Comparison of ENCODE assay signal across 8 mouse cellular contexts in genomic region chr12:111413300-111413699, GRCm38 (mm10). TPM values are rescaled to one million over a fixed set of nuclear protein-coding genes. Genes with fewer than 3 reads are reported as not detected.
DNase-seq lines count a peak whose midpoint lies in the region; ATAC-seq lines count a peak whose summit lies in the region.

No protein-coding gene starts in this region.

- H3K4me2 ChIP-seq in heart, embryonic 12.5 days, result peak overlapping the region; percentile 73
- H3K4me2 ChIP-seq in kidney, embryonic 16.5 days (replicated peaks; ENCODE audit: low read depth, low read length), result peak overlapping the region; percentile 53
- H3K4me2 ChIP-seq in liver, embryonic 11.5 days, result peak overlapping the region; percentile 62

- peak overlapping the region; percentile 77 for H3K27ac ChIP-seq in heart, embryonic 12.5 days (ENCODE audit: poor library complexity, severe bottlenecking)
- peak overlapping the region; percentile 69 for H3K27ac ChIP-seq in kidney, embryonic 16.5 days (ENCODE audit: low read length)
- H3K27ac ChIP-seq in liver, embryonic 11.5 days (ENCODE audit: low read depth, low read length), result 0 out of 2 replicates have a peak overlapping the region, but pooled peaks have one; percentile 25

- no peaks in the 10 kb centered on the region for H3K36me3 ChIP-seq in heart, embryonic 12.5 days
- H3K36me3 ChIP-seq in kidney, embryonic 16.5 days (ENCODE audit: insufficient read depth, low read length), result no peaks in the 10 kb centered on the region
- H3K36me3 ChIP-seq in liver, embryonic 11.5 days (ENCODE audit: control insufficient read depth, insufficient read depth, low read length), result no peaks in the 10 kb centered on the region
- H3K36me3 ChIP-seq in splenic B cell, adult 2 months (ENCODE audit: control insufficient read depth, insufficient read depth, low read length, poor library complexity, severe bottlenecking), result no peaks in the 10 kb centered on the region

- peaks cover 44% of the 10 kb centered on the region for H3K4me1 ChIP-seq in heart, embryonic 12.5 days (replicated peaks)
- peaks cover 32% of the 10 kb centered on the region for H3K4me1 ChIP-seq in kidney, embryonic 16.5 days (ENCODE audit: insufficient read depth, low read length)
- H3K4me1 ChIP-seq in liver, embryonic 11.5 days (replicated peaks; ENCODE audit: control insufficient read depth, insufficient read depth, low read length), result peaks cover 11% of the 10 kb centered on the region

- H3K9me3 ChIP-seq in heart, embryonic 12.5 days (replicated peaks), result no peaks in the 10 kb centered on the region
- no peaks in the 10 kb centered on the region for H3K9me3 ChIP-seq in kidney, embryonic 16.5 days (ENCODE audit: low read length)
- no peaks in the 10 kb centered on the region for H3K9me3 ChIP-seq in liver, embryonic 11.5 days (ENCODE audit: control insufficient read depth, low read length)

- peaks cover 34% of the 10 kb centered on the region for H3K27me3 ChIP-seq in heart, embryonic 12.5 days (replicated peaks)
- H3K27me3 ChIP-seq in kidney, embryonic 16.5 days (ENCODE audit: insufficient read depth, low read length), result no peaks in the 10 kb centered on the region
- H3K27me3 ChIP-seq in liver, embryonic 11.5 days (replicated peaks; ENCODE audit: control insufficient read depth, insufficient read depth, low read length), result peaks cover 28% of the 10 kb centered on the region
- no peaks in the 10 kb centered on the region for H3K27me3 ChIP-seq in splenic B cell, adult 2 months (ENCODE audit: control insufficient read depth, insufficient read depth, low read length, poor library complexity, severe bottlenecking)

- H3K9ac ChIP-seq in heart, embryonic 12.5 days, result peak overlapping the region; percentile 69
- H3K9ac ChIP-seq in kidney, embryonic 16.5 days (replicated peaks; ENCODE audit: low read length), result peak overlapping the region; percentile 45
- no peak overlapping the region for H3K9ac ChIP-seq in liver, embryonic 11.5 days (ENCODE audit: low read depth, low read length)

- DNase-seq in 3T3-L1 (ENCODE audit: low read depth, low spot score), result peak; percentile 95
- DNase-seq in brain, adult 2 months (ENCODE audit: low read depth, low spot score), result peak; percentile 92
- DNase-seq in liver, embryonic 11.5 days (ENCODE audit: low spot score), result peak; percentile 84
- peak; percentile 66 for DNase-seq in naive thymus-derived CD4-positive, alpha-beta T cell, adult 2 months (ENCODE audit: low read depth)
- peak; percentile 77 for DNase-seq in splenic B cell, adult 2 months (ENCODE audit: low read depth, low spot score)

- WGBS in heart, embryonic 12.5 days, result under 1% methylated on average over 21 of the region's 21 CpGs
- 2% methylated on average over 21 of the region's 21 CpGs for WGBS in kidney, embryonic 16.5 days
- WGBS in liver, embryonic 11.5 days, result 0% methylated on average over 21 of the region's 21 CpGs

- H3K4me3 ChIP-seq in heart, embryonic 12.5 days, result peak overlapping the region; percentile 47
- peak overlapping the region; percentile 30 for H3K4me3 ChIP-seq in kidney, embryonic 16.5 days (ENCODE audit: low read length)
- peak overlapping the region; percentile 30; the same call in 1 of the 2 replicates for H3K4me3 ChIP-seq in liver, embryonic 11.5 days (ENCODE audit: low read depth, low read length)

- ATAC-seq in erythroblast, adult 5-6 weeks (replicated peaks; ENCODE audit: low FRiP score, poor library complexity, severe bottlenecking), result peak; percentile 88
- peak; percentile 75 for ATAC-seq in heart, embryonic 12.5 days (ENCODE audit: insufficient number of reproducible peaks, low FRiP score)
- ATAC-seq in kidney, embryonic 16.5 days (ENCODE audit: low FRiP score, low TSS enrichment), result peak; percentile 87
- ATAC-seq in liver, embryonic 11.5 days (replicated peaks; ENCODE audit: low FRiP score), result peak; percentile 70

RNA-seq across cellular contexts. Expression of gene Exoc3l4, which starts 3.5 kb away (rescaled TPM):
- total RNA-seq in erythroblast, adult 5-6 weeks (2015; ENCODE audit: low replicate concordance), result not detected in 2 replicates
- total RNA-seq in erythroblast, adult 5-6 weeks (2017; ENCODE audit: low replicate concordance), result not detected in 2 replicates
- polyA plus RNA-seq in heart, embryonic 12.5 days (2016; fragmentation: Nextera tagmentation; extraction: Ambion mirVana), result 8.5 and 10.1 TPM in 2 replicates
- polyA plus RNA-seq in kidney, embryonic 16.5 days (2015; fragmentation: Nextera tagmentation; extraction: Ambion mirVana), result 19.4 and 19.9 TPM in 2 replicates
- 18.6 and 20.4 TPM in 2 replicates for polyA plus RNA-seq in liver, embryonic 11.5 days (2014; fragmentation: Nextera tagmentation; extraction: Ambion mirVana)

RNA-seq across cellular contexts. Expression of gene Lbhd2, which starts 6.7 kb away (rescaled TPM):
- total RNA-seq in erythroblast, adult 5-6 weeks (2015; ENCODE audit: low replicate concordance), result not detected in 2 replicates
- not detected in 2 replicates for total RNA-seq in erythroblast, adult 5-6 weeks (2017; ENCODE audit: low replicate concordance)
- polyA plus RNA-seq in heart, embryonic 12.5 days (2016; fragmentation: Nextera tagmentation; extraction: Ambion mirVana), result 0.31 TPM in 1 of 2 replicates, not detected in the other
- polyA plus RNA-seq in kidney, embryonic 16.5 days (2015; fragmentation: Nextera tagmentation; extraction: Ambion mirVana), result 4.6 and 5.5 TPM in 2 replicates
- polyA plus RNA-seq in liver, embryonic 11.5 days (2014; fragmentation: Nextera tagmentation; extraction: Ambion mirVana), result 0.36 TPM in 1 of 2 replicates, not detected in the other

RNA-seq across cellular contexts. Expression of gene Tnfaip2, which starts 29.0 kb away (rescaled TPM):
- 121 and 131 TPM in 2 replicates for total RNA-seq in erythroblast, adult 5-6 weeks (2015; ENCODE audit: low replicate concordance)
- total RNA-seq in erythroblast, adult 5-6 weeks (2017; ENCODE audit: low replicate concordance), result 287 and 456 TPM in 2 replicates
- 7.4 and 12.0 TPM in 2 replicates for polyA plus RNA-seq in heart, embryonic 12.5 days (2016; fragmentation: Nextera tagmentation; extraction: Ambion mirVana)
- polyA plus RNA-seq in kidney, embryonic 16.5 days (2015; fragmentation: Nextera tagmentation; extraction: Ambion mirVana), result 21.7 and 24.3 TPM in 2 replicates
- polyA plus RNA-seq in liver, embryonic 11.5 days (2014; fragmentation: Nextera tagmentation; extraction: Ambion mirVana), result 107 TPM in 2 replicates

RNA-seq across cellular contexts. Expression of gene Cdc42bpb, which starts 35.8 kb away (rescaled TPM):
- total RNA-seq in erythroblast, adult 5-6 weeks (2015; ENCODE audit: low replicate concordance), result 0.58 and 10.9 TPM in 2 replicates
- total RNA-seq in erythroblast, adult 5-6 weeks (2017; ENCODE audit: low replicate concordance), result 1.8 and 2.6 TPM in 2 replicates
- 33.5 and 38.2 TPM in 2 replicates for polyA plus RNA-seq in heart, embryonic 12.5 days (2016; fragmentation: Nextera tagmentation; extraction: Ambion mirVana)
- 40.6 and 45.2 TPM in 2 replicates for polyA plus RNA-seq in kidney, embryonic 16.5 days (2015; fragmentation: Nextera tagmentation; extraction: Ambion mirVana)
- polyA plus RNA-seq in liver, embryonic 11.5 days (2014; fragmentation: Nextera tagmentation; extraction: Ambion mirVana), result 22.4 and 25.6 TPM in 2 replicates

Comparison
In these comparisons a context has a peak if more than half of its experiments do, and no peak if none do; other contexts are left out.
1. Peak in every context shown above with its lines: DNase-seq, ATAC-seq, H3K4me3 ChIP-seq and H3K27ac ChIP-seq.
2. H3K27ac ChIP-seq: peak in every context shown above with its lines; median percentile 77 in heart, embryonic 12.5 days; 69 in kidney, embryonic 16.5 days; 25 in liver, embryonic 11.5 days.